Mouse (Mus musculus) layer of hippocampus, postnatal 25 days (tissue): Measurements from ENCODE around the gene Nid2. TPM values are rescaled to one million over a fixed set of nuclear protein-coding genes. Genes with fewer than 3 reads are reported as not detected.

Experiments
- DNase-seq, 2 experiments: peaks; one replicate each; pipeline ENCODE4 v3.0.0; 2022; ENCODE audit warnings: mixed read lengths in 2 of 2, low spot score in 1 of 2; ENCODE audit errors: extremely low spot score in 1 of 2
- total RNA-seq, 2 experiments: library from RNA; stranded (reverse); gene quantifications; 2 replicates each; pipeline ENCODE4 v1.2.3; 2021

Nid2 gene
- total RNA-seq, 2 experiments from 2014 or later, result 3.1 to 3.4 TPM

GRCm38 (mm10) chr14:19839600-19840332 lies 88.7 kb downstream of the Nid2 start:
- peak; percentile 57 to 85 for DNase-seq

GRCm38 (mm10) chr14:19853471-19853870 lies 102.4 kb downstream of the Nid2 start:
- no peak for DNase-seq

- DNase-seq, result no peak
These were observed 107.2 kb downstream of the Nid2 start for GRCm38 (mm10) chr14:19858279-19858678.

GRCm38 (mm10) chr14:19858808-19859776 lies 108.0 kb downstream of the Nid2 start:
- peak; percentile 28 to 32 for DNase-seq

- no peak for DNase-seq
These were observed 109.2 kb downstream of the Nid2 start for GRCm38 (mm10) chr14:19860281-19860680.

Other genes with a start within 250 kb of the Nid2 start
- not detected for gene Gm2244, start 201.3 kb upstream of the Nid2 start, total RNA-seq
- gene Gm2237, start 166.1 kb upstream of the Nid2 start, total RNA-seq, result 1 to 10 TPM; 3.1 to 5.5 TPM
- not detected for gene Gm5458, start 148.7 kb upstream of the Nid2 start, total RNA-seq
- gene Rtraf, start 72.6 kb downstream of the Nid2 start, total RNA-seq, result 10 to 100 TPM; 49.9 to 53.3 TPM
- gene Gng2, start 226.4 kb downstream of the Nid2 start, total RNA-seq, result 100 to 1,000 TPM; 311 to 324 TPM